Mouse (Mus musculus) midbrain, postnatal 0 days (tissue): ENCODE data around the gene Sh3pxd2a. TPM values are rescaled to one million over a fixed set of nuclear protein-coding genes. Genes with fewer than 3 reads are reported as not detected.

ENCODE experiments used
- ATAC-seq: fragments of 200-750 bp; cut with Nextera tagmentation; 2 replicates; pipeline ENCODE4 v1.8.0; 2017; ENCODE audit warnings: moderate number of reproducible peaks, mild to moderate bottlenecking, moderate TSS enrichment, moderate library complexity; ENCODE audit not compliant: low FRiP score
- DNase-seq: peaks from one replicate; pipeline ENCODE4 v3.0.0-alpha.2; 2015; ENCODE audit warnings: low spot score
- H3K27ac ChIP-seq: fragments of 300-500 bp; sonication (generic); 2 replicates; pipeline ENCODE4 v1.5.1; 2014; ENCODE audit warnings: low read depth, mild to moderate bottlenecking, low read length, mixed read lengths
- H3K27me3 ChIP-seq: fragments of 300-500 bp; sonication (generic); 2 replicates; pipeline ENCODE4 v1.6.1; 2014; ENCODE audit warnings: low read length, control low read depth, mixed read lengths; ENCODE audit not compliant: insufficient read depth
- H3K36me3 ChIP-seq: fragments of 300-500 bp; sonication (generic); 2 replicates; pipeline ENCODE4 v1.6.1; 2014; ENCODE audit warnings: low read length, control low read depth, mixed read lengths; ENCODE audit not compliant: insufficient read depth
- H3K4me1 ChIP-seq: fragments of 300-500 bp; sonication (generic); 2 replicates; pipeline ENCODE4 v1.6.1; 2014; ENCODE audit warnings: mild to moderate bottlenecking, control low read depth, antibody characterized with exemption, low read length, mixed read lengths; ENCODE audit not compliant: insufficient read depth
- H3K4me2 ChIP-seq: fragments of 300-500 bp; sonication (generic); 2 replicates; pipeline ENCODE4 v1.6.1; 2014; ENCODE audit warnings: low read depth, mild to moderate bottlenecking, low read length, mixed read lengths; ENCODE audit not compliant: poor library complexity, severe bottlenecking
- H3K4me3 ChIP-seq: fragments of 300-500 bp; sonication (generic); 2 replicates; pipeline ENCODE4 v1.5.1; 2014; ENCODE audit warnings: low read depth, mild to moderate bottlenecking, low read length, moderate library complexity
- H3K9ac ChIP-seq: fragments of 300-500 bp; sonication (generic); replicated peaks from 2 replicates; pipeline ENCODE4 v1.6.1; 2014; ENCODE audit warnings: mild to moderate bottlenecking, low read length, moderate library complexity, mixed read lengths; ENCODE audit not compliant: poor library complexity, severe bottlenecking
- H3K9me3 ChIP-seq: fragments of 300-500 bp; sonication (generic); 2 replicates; pipeline ENCODE4 v1.6.1; 2016; ENCODE audit warnings: low read length, control low read depth
- CTCF ChIP-seq: IDR thresholded peaks from 2 replicates; pipeline ENCODE4 v1.5.1; 2016; ENCODE audit warnings: antibody characterized with exemption, mild to moderate bottlenecking
- WGBS: fragments of 180-500 bp; shearing (Covaris S2); extraction: QIAGEN DNeasy Blood & Tissue Kit; methylation state at CpG from one replicate; pipeline ENCODE4 v1.1.7; 2014; 5-methylcytosine and 5-hydroxymethylcytosine counted together
- polyA plus RNA-seq: library from polyadenylated mRNA; unstranded; fragments of >200 nt; fragmentation: Nextera tagmentation; extraction: Ambion mirVana; gene quantifications from 2 replicates; pipeline ENCODE4 v1.2.1, GENCODE M21; 2015
- total RNA-seq: library from RNA; depleted of rRNA; stranded (reverse); fragments of >200 nt; gene quantifications from 2 replicates; pipeline ENCODE4 v1.2.3, GENCODE M21; 2014

Sh3pxd2a gene
- total and polyA plus RNA-seq, 2 experiments from 2014 or later = 1.5 to 21.0 TPM

GRCm38 (mm10) chr19:47339165-47339564 lies 125.0 kb downstream of the Sh3pxd2a start:
- ATAC-seq (no peak), DNase-seq (peak; percentile 90)
- no peak overlapping the region for H3K27ac ChIP-seq
- H3K4me1 ChIP-seq = 0 out of 2 replicates have a peak, but pooled peaks cover 3% of the 10 kb centered on the region
- H3K4me3 ChIP-seq = peak overlapping the region; percentile 34
- peak; percentile 92 for TF ChIP-seq CTCF
- H3K9me3 ChIP-seq = no peaks in the 10 kb centered on the region
- WGBS = 1% methylated on average over 17 of the region's 17 CpGs
- peaks cover 21% of the 10 kb centered on the region for H3K27me3 ChIP-seq
- no peak overlapping the region for H3K9ac ChIP-seq
- no peaks in the 10 kb centered on the region for H3K36me3 ChIP-seq
- H3K4me2 ChIP-seq = peak overlapping the region; percentile 64

GRCm38 (mm10) chr19:47338396-47339164 lies 125.6 kb downstream of the Sh3pxd2a start:
- Histone ChIP-seq H3K4me3 (peak overlapping the region; percentile 34), H3K9ac (no peak overlapping the region), H3K4me1 (0 out of 2 replicates have a peak, but pooled peaks cover 3% of the 10 kb centered on the region), H3K9me3 (no peaks in the 10 kb centered on the region), H3K36me3 (no peaks in the 10 kb centered on the region), H3K27ac (no peak overlapping the region), H3K4me2 (peak overlapping the region; percentile 64), H3K27me3 (peaks cover 15% of the 10 kb centered on the region)
- no peak for TF ChIP-seq CTCF
- DNase-seq (no peak), ATAC-seq (no peak)
- 29% methylated on average over 24 of the region's 24 CpGs for WGBS

GRCm38 (mm10) chr19:47337743-47338142 lies 126.5 kb downstream of the Sh3pxd2a start:
- H3K27me3 ChIP-seq = peaks cover 7% of the 10 kb centered on the region
- TF ChIP-seq CTCF = peak; percentile 99
- H3K36me3 ChIP-seq = no peaks in the 10 kb centered on the region
- WGBS = 23% methylated on average over 12 of the region's 12 CpGs
- H3K4me1 ChIP-seq = 0 out of 2 replicates have a peak, but pooled peaks cover 3% of the 10 kb centered on the region
- H3K9me3 ChIP-seq = no peaks in the 10 kb centered on the region
- H3K9ac ChIP-seq = 0 out of 2 replicates have a peak overlapping the region, but pooled peaks have one; percentile 20
- no peak; the same call in 1 of the 2 replicates for ATAC-seq
- peak overlapping the region; percentile 13; the same call in 1 of the 2 replicates for H3K4me3 ChIP-seq
- H3K27ac ChIP-seq = no peak overlapping the region
- peak; percentile 95 for DNase-seq
- H3K4me2 ChIP-seq = peak overlapping the region; percentile 43

- 75% methylated on average over 7 of the region's 7 CpGs for WGBS
- no peak for TF ChIP-seq CTCF
- Histone ChIP-seq H3K27ac (no peak overlapping the region), H3K27me3 (peaks cover 2% of the 10 kb centered on the region), H3K9ac (no peak overlapping the region), H3K4me3 (no peak overlapping the region), H3K36me3 (no peaks in the 10 kb centered on the region), H3K4me2 (no peak overlapping the region), H3K9me3 (no peaks in the 10 kb centered on the region), H3K4me1 (0 out of 2 replicates have a peak, but pooled peaks cover 3% of the 10 kb centered on the region)
- no peak for DNase-seq
- no peak for ATAC-seq
These were observed 127.0 kb downstream of the Sh3pxd2a start for GRCm38 (mm10) chr19:47337191-47337590.

GRCm38 (mm10) chr19:47335262-47335661 lies 128.9 kb downstream of the Sh3pxd2a start:
- Histone ChIP-seq H3K4me1 (peaks cover 6% of the 10 kb centered on the region; the same call in 1 of the 2 replicates), H3K27ac (no peak overlapping the region), H3K4me2 (no peak overlapping the region), H3K9ac (peak overlapping the region; percentile 24; the same call in 1 of the 2 replicates), H3K4me3 (no peak overlapping the region), H3K27me3 (no peaks in the 10 kb centered on the region), H3K36me3 (no peaks in the 10 kb centered on the region), H3K9me3 (no peaks in the 10 kb centered on the region)
- no peak for TF ChIP-seq CTCF
- no peak for DNase-seq
- ATAC-seq = no peak
- 69% methylated on average over 6 of the region's 6 CpGs for WGBS

GRCm38 (mm10) chr19:47334713-47335112 lies 129.5 kb downstream of the Sh3pxd2a start:
- no peak overlapping the region for H3K4me3 ChIP-seq
- peak overlapping the region; percentile 24; the same call in 1 of the 2 replicates for H3K9ac ChIP-seq
- peak; percentile 67 for DNase-seq
- H3K4me1 ChIP-seq = peaks cover 6% of the 10 kb centered on the region; the same call in 1 of the 2 replicates
- H3K4me2 ChIP-seq = no peak overlapping the region
- 47% methylated on average over 17 of the region's 17 CpGs for WGBS
- no peaks in the 10 kb centered on the region for H3K9me3 ChIP-seq
- no peak overlapping the region; the same call in 1 of the 2 replicates for H3K27ac ChIP-seq
- no peaks in the 10 kb centered on the region for H3K27me3 ChIP-seq
- ATAC-seq = peak; percentile 28; the same call in 1 of the 2 replicates
- H3K36me3 ChIP-seq = no peaks in the 10 kb centered on the region
- no peak for TF ChIP-seq CTCF
